Mouse (Mus musculus): ENCODE data around the gene Mlkl.
"Not testable (repeated sequence)": the region's sequence is repeated elsewhere in the genome, so short reads cannot be mapped to it uniquely, and the experiment has no call there.

The Mlkl gene

DNA sequence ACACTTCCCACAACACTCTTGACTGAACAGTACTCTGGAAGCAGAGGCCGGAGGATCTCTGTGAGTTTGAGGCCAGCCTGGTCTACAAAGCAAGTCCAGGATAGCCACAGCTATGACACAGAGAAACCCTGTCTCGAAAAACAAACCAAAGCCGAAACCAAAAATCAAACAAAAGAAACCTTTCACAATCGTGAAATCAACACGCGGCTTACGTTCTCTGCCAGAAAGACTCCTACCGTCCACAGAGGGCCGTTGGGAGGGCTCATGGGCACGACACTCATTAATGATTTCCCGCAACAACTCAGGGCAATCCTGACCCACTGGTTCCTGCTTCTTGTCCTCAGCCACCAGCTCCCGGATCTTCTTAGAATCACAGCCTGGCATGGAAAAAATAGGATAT lies 23.2 kb downstream of the Mlkl start:
- in situ Hi-C loops (cut with MboI; ENCODE audit: low sequenced_read_pairs), result no loop called here

DNA sequence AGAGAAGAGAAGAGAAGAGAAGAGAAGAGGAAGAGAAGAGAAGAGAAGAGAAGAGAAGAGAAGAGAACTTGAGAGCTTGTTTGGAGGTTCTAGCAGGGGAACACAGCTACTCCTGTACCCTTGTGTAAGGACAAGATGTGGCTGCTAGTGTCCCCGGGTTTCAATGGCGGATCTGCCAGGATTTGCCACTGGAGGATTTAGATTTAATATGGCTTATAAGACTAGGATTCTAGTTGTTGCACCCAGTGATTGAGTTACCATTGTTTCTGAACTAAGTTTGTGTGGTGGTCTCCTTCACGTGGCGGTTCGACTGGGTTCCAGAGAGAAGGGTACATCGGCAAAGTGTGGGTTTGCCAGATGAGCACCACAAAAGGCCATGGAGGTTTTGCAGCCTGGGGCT lies 24.0 kb downstream of the Mlkl start:
- in situ Hi-C loops (cut with MboI; ENCODE audit: low sequenced_read_pairs), result not testable (repeated sequence)

DNA sequence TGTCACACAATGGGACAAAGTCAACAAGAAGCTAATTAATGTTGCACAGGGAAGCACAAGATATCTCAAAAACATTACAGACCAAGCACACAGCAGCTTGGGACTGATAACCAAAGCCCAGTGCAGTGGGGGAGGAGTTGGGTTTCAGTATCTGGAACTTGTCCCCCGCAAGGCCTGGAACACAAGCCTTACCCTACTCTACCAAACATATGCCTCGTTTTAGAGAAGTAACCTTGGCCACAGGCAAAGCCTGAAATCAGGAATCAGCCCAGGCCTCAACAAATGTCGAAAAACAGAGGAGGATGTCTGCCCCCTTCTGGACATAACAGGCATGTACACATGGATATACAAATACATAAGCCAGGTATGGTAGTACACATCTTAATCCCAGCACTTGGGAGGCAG lies 25.2 kb downstream of the Mlkl start:
- in situ Hi-C loops (cut with MboI; ENCODE audit: low sequenced_read_pairs), result no loop called here

DNA sequence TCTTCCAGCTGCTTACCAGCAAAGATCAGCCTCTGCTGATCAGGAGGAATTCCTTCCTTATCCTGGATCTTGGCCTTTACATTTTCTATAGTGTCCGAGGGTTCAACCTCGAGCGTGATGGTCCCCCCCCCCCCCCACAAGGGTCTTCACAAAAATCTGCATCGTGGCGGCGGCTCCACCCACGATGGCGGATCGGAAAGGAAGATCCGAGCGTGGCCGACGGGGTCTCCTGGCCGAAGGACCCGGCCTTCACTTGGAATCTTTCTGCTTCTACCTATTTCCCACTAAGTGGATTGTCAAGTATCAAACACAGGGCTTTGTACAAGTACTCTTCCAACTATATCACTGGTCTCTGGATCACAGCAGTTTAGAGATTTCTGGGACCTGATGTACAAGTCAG lies 28.0 kb downstream of the Mlkl start:
- in situ Hi-C loops (cut with MboI; ENCODE audit: low sequenced_read_pairs), result not testable (repeated sequence)

DNA sequence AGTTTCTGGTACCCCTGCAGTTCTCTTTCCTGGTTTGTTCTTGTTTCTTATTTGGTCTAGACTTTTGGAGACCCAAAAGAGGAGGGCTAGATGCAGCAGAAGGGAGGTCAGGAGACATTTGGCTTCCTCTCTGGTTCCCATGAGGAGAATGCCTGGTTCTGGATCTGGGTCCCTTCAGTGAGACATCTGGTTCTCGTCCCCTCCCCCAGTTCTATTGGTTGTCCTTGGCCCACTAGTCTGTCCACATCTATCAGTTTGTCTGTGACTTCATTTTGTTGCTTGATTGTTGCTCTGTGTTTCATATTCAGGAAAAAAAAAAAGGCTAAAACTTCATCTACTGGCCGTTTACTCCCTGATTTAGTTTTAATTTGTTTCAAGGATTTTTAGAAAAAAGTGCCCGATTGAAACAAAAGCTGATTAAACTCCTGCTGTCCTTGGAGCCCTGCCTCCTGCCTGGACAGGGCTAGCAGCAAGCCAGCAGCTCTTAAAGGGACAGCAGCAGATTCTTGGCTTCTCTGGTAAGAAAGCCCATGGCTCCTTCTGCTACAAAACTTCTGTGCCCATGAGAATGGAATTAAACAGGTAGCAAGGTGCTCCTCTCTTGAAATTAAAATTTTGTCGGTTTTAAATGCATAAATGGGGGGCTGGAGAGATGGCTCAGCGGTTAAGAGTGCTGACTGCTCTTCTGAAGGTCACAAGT lies 32.8 kb downstream of the Mlkl start:
- in situ Hi-C loops (cut with MboI; ENCODE audit: low sequenced_read_pairs), result no loop called here

DNA sequence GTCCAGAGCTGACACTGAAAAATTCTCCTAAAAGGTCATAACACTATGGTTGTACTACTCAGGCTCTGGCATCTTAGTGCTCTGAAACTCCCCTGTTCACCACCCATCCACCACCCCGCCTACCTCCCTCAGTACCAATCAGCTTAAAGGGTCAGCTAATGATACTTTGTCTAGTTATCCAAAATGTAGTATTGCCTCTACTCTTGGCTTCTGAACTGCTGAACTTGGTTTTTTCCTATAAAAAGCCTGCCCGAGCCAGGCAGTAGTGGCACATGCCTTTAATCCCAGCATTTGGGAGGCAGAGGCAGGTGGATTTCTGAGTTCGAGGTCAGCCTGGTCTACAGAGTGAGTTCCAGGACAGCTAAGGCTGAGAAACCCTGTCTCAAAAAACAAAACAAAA lies 33.6 kb downstream of the Mlkl start:
- in situ Hi-C loops (cut with MboI; ENCODE audit: low sequenced_read_pairs), result no loop called here

DNA sequence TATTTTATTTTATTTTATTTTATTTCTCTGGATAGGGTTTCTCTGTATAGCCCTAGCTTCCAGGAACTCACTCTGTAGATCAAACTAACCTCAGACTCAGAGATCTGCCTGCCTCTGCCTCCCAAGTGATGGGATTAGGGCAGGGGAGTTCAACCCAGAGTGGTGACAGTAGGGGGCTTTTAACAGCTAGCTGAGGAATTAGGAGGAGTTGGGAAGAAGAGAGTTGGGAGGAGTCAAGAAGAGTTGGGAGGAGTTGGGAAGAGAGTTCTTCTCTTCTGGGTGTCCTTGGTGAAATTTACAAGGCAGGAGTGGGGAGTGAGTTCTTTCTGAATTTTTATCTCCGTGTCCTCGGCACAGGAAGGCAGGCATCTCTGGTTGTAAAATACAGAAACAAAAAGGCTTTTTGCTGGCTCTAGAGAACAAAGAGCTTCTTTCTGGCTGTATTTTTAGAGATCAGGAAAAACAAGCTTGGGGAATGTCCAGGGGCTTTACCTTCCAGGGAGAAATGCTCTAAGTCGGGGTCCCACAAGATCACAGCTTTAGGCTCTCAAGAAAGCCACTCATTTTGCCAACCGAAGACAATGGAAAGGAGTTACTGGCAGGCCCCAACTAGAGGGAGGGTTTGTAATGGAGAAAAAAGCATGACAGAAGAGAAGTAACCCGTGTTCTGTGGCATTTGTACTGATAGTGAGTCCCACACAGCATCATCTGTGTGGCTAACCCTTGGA lies 34.7 kb downstream of the Mlkl start:
- in situ Hi-C loops (cut with MboI; ENCODE audit: low sequenced_read_pairs), result not testable (repeated sequence)

DNA sequence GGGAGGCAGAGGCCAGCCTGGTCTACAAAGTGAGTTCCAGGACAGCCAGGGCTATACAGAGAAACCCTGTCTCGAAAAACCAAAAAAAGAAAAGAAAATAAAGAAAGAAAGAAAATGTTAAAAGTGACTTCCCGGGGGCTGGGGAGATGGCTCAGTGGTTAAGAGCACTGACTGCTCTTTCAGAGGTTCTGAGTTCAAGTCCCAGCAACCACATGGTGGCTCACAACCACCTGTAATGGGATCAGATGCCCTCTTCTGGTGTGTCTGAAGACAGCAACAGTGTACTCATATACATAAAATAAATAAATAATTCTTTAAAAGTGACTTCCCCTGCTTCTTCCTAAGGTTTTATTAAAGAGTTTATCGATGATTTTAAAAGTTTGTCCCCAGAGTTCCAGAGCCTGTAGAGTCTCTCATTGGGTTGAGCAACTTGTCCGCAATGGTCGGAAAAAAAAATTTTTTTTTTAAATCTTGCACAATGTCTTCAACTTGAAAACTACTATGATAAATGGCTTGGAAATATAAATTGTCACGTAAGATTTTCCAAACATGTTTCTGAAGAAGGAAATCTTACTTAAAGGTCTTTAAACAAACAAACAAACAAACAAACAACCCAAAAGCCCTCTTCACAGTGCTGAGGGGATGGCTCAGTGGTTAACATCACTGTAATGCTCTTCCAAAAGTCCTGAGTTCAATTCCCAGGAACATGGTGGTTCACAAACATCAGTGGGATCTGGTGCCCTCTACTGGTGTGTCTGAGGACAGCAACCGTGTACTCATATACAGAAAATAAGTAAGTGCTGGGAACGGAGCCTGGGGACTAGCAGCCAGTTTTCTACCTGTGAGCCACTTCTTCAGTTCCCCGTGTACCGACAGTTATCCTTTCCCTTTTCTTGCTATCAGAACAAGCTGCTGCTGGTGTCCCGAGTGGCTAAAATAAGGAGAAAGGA lies 37.1 kb downstream of the Mlkl start:
- in situ Hi-C loops (cut with MboI; ENCODE audit: low sequenced_read_pairs), result no loop called here

DNA sequence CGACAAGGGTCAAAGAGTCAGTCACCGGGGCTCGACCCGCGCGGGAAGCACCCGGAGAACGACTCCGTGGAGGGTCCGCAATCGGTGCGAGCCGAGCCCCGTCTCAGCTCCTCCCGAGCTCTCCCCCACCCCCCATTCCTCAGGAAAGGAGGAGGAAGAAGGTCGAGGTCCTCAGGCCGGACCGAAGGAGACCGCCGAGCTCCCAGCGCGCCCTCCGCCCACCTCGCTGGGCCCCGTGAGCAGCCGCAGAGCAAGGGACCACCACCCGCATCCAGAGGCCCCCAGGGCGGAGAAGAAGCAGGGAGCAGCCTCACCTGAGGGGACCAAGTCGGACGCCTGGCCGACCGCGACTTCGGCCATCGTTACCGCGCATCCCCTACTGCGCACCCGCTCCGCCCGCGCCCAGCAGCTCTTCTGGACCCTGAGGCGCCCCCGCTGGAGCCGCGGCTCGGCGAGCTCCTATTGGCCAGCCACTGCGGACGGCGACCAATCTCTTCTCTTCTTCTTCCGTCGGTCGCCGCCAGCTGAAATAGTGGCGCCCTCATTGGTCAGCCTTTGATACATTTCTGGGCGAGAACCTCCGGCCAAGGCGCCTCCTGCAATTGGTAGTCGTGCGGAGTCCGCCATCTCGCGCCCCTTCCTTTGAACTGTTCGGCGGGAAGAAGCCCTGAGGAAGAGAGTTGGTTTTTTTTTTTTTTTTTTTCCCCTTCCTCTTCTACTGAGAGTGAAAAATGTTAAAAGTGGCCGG lies 38.0 kb downstream of the Mlkl start, which contains the start of gene Rfwd3:
TSS of gene Rfwd3 (minus strand) at position 402 of the 748 bp plus-strand sequence.
- in situ Hi-C loops (cut with MboI; ENCODE audit: low sequenced_read_pairs), result no loop called here

DNA sequence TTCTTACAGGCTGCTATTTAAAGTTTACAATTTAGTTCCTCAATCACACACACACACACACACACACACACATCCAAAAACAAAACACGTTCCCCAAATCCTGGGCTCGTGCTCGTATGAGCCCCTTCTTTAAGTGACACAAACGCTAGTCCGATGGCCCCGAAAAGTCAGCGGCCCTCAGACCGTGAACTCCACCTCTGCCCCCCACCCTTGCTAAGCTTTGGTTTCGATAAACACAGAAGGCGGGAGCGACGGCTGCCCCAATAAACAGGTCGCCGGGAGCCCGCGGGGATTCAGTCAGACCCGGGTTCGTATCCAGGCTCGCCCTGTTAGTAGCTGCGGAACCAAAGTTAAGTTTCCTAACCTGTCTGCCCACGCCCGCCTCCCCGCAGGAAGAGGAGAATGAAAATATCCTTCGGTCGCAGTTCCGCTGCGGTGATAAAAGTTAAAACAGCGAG lies 38.6 kb downstream of the Mlkl start:
- in situ Hi-C loops (cut with MboI; ENCODE audit: low sequenced_read_pairs), result no loop called here

DNA sequence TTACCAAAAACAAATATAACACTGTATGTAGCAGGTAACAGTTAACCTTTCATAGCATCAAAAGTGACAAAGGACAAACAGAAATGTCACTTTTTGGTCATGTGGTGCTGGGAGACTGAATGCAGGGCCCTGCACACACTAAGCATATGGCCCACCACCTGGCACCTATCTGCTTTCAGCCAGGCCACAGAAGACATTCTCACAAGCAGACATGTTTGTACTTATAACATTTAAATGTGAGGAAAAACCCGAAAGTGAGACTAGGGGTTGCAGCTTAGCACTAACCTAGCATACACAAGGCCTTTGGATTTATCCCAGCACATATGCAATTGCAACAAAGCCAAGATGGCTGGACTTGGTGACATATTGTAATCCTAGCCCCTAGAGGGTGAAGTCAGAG lies 40.0 kb downstream of the Mlkl start:
- in situ Hi-C loops (cut with MboI; ENCODE audit: low sequenced_read_pairs), result no loop called here

DNA sequence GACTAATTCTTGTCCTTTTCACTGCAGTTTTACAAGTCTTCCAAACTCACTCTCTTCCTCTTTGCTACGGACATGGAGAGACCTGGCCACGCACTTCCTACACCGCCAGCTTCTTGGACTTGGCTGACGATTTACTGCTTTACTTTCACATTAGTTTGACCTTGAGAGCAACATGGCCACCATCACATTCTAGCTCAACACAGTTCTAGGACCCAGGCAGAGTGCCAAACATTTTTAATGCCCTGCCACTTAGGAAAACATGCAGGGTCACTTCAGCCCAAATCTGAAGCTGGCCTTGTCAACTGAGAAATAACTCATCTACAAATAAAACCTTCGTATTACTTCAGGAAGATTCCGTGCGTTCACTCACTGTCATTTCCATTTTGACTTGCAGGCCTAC lies 46.2 kb downstream of the Mlkl start:
- in situ Hi-C loops (cut with MboI; ENCODE audit: low sequenced_read_pairs), result no loop called here

DNA sequence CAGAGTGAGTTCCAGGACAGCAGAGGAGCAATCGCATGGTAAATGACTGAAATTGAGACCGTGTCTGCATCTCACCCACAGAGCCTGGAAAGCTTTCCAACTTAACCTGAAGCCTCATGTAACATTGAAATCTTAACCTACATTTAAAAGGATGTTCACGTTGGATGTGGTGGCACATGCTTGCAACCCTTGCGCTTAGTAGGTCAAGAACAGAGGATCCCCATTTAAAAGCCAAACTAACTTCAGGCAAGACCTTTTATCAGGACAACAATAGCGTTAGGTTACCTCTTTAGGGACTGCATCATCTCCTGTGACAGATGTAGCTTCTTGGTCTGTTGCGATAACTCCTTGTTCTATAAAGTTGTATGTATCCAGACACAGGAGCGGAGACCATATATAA lies 47.4 kb downstream of the Mlkl start:
- in situ Hi-C loops (cut with MboI; ENCODE audit: low sequenced_read_pairs), result no loop called here

DNA sequence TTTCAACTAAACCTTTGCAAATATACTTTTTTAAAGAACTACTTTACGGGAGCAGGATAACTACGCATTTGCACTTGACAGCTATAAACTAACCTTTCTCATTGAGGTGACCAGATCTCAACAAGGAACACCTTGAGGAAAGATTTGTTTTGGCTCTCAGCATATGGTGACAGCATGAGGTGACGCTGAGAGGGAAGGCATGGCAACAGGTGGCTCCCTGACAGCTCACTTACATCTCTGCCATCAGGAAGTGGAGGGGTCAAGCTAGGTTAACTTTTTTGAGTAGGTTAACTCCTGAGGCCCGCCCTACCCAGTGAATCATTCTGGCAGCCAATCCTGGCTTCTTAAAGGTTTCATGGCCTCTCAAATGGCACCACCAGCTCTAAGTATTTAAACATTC lies 52.4 kb downstream of the Mlkl start:
- in situ Hi-C loops (cut with MboI; ENCODE audit: low sequenced_read_pairs), result no loop called here

DNA sequence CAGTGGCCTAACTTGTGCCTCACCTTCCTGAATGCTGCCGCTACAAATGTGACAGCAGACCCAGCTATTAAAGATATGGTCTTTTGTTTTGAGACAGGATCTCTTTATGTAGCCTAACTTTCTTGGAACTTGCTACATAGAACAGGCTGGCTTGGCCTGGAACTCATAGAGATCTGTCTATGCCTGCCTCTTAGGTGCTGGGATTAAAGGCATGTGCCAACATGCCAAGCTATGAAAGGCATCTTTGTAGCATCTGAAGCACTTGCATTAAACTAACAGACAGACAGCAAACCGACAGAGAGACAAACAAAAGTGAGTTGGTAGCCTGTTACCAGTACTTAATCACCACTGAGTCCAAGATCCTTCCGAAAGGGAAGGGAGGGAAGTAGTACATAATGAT lies 55.9 kb downstream of the Mlkl start:
- in situ Hi-C loops (cut with MboI; ENCODE audit: low sequenced_read_pairs), result no loop called here

DNA sequence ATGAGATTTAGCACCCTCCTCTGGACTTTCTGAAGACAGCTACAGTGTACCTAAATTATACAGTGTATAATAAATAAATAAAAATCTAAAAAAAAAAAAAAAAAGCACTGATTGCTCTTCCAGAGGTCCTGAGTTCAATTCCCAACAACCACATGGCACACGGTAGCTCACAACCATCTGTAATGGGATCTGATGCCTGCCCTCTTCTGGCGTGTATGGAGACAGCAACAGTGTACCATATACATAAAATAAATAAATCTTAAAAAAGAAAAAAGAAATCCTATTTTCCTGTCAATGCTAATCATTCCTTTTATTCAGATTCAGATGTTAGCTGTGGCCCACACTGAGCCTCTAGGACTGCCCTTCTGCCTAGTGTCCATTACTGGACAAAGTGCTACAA lies 69.7 kb downstream of the Mlkl start:
- in situ Hi-C loops (cut with MboI; ENCODE audit: low sequenced_read_pairs), result no loop called here

DNA sequence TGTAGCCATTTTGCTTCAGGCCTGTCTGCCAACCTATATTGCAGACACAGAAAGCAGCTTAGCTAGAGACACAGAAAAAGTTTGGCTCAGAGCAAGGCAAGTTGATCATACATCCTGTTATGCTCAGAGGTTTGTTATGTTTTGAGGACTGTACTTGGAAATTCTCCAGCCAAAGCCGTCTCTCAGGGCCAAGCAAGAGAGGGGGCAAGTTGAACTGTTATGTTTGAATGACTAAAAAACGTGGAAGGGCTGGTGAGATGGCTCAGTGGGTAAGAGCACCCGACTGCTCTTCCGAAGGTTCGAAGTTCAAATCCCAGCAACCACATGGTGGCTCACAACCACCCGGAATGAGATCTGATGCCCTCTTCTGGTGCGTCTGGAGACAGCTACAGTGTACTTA lies 71.8 kb downstream of the Mlkl start:
- in situ Hi-C loops (cut with MboI; ENCODE audit: low sequenced_read_pairs), result not testable (repeated sequence)

DNA sequence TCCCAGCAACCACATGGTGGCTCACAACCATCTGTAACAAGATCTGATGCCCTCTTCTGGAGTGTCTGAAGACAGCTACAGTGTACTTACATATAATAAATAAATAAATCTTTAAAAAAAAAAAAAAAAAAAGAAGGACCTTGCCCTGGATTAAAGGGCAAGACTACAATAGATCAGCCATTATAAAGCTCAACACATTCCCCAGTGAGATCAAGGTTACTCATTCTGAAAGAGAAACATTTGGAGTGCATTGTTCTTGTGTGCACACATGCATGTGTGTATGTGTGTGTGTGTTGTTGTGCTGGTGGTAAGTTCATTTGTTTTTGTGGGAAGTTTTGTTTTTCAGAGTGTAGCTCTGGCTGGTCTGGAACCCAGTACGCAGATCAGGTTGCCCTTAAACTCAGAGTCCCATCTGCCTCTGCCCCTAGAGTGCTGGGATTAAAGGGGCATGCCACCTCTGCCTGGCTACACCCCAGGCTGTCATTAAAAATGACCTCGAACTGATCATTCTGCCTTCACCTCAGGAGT lies 73.2 kb downstream of the Mlkl start:
- in situ Hi-C loops (cut with MboI; ENCODE audit: low sequenced_read_pairs), result no loop called here

DNA sequence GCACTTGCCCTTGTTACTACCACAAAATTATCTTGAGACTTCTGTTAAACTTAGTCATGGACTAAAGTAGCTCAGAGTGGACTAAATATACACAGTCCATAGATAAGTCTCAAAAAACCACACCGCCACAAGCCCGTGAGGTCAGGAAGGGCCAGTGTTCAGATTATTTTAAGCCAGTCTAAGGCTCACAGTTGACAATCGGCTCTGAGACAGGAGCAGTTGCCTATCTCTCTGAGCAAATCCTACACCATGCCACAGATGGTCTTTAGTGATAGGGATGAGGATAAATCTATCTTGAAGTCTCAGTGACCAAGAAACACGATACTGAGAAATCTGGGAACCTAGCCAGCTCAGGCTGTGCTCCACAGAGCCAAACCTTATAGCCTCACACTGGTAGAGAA lies 76.0 kb downstream of the Mlkl start:
- in situ Hi-C loops (cut with MboI; ENCODE audit: low sequenced_read_pairs), result no loop called here

Measured in CH12F3 (cell line).